Mouse (Mus musculus) frontal cortex, postnatal 25 days (tissue): ENCODE results near the gene Polr2c.

ENCODE experiments used
- DNase-seq, 2 experiments: peaks; one replicate each; pipeline ENCODE4 v3.0.0; 2022; ENCODE audit warnings: low spot score in 2 of 2

Gene Polr2c

DNA sequence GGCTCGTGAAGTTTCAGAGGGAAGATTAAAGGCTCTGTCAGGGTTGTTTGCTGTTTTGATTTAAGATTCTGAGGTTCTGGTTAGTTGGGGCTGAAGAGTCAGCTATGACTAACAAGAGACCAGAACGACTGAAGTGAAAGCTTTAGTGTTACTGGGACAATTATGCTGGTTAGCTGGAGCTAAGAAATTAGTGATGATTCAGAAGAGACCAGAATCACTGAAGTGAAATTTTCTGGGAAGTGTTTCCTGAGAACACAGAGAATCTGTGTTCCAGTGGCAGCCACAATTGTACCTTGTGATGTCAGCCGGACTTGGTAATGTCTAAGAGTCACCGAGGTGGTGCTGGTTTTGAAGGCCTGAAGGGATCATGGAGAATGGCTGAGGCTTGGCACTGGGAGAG, 23.5 kb downstream of the Polr2c start:
- no peak for DNase-seq

DNA sequence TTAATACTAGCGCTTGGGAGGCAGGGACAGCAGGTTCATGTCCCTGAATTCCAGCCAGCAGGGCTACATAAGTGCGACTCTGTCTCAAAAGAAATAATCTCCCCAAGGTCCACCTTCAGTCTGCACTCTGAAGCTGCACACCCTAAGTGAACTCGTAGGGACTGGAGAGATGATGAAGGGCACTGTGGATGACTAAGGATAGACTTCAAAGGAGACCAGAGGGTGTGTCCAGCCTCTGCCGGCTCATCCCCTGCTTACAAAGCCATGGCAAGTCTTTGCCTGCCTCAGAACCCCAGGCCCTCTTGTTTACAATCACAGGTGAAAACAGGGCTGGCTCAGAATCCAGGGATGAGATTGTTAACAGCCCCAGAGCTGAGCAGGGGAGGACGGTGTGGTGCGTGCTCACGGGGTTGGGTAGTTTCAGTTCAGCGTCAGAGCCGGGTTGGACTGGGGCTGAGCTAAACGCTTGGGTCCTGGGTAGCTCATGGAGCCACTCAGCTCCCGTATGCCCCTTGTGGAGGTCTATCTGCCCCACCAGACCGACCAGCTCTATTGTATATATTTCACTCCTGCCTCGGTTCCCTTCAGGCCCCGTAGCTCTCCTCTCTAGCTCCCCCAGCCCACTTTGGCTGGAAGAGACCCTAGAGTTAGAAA, 31.3 kb downstream of the Polr2c start:
- no peak for DNase-seq

DNA sequence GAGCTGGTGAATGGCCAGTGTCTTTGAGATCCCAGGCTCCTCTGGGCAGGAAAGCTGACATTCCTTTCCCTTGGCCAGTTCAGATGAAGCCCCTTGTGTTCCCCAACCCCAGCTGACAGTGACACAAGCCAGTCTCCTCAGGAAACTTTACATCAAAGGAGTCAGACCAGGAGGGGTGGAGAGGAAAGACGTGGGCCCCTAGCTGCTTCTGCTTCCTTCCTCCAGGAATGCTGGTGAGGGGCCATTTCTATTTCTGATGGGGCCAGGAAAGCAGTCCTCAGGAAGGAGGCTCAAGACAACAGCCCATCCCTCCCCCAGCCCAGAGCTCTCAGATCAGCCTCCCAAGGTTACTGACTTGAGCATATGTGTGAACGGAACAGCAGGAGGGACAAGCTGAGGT, 35.7 kb downstream of the Polr2c start:
- no peak for DNase-seq

DNA sequence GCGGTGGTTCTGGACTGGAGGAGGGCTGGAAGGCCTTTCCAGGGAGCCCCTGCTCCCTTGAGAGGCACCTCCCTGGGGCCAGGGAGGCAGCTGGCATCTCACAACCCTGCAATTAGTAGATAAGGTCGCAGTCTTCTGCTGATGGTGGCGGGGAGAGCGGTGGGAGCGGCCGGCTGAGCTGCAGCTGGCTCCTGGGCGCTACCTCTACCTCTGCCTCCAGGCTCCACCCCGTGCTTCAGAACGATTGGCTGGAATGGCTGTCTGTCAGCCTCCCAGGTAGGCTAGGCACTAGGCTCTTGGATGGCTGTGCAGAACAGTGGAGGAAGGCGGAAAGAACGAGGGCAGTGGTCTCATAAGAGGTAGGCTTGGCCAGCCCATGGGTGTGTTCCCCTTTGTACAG, 42.0 kb downstream of the Polr2c start:
- no peak for DNase-seq

DNA sequence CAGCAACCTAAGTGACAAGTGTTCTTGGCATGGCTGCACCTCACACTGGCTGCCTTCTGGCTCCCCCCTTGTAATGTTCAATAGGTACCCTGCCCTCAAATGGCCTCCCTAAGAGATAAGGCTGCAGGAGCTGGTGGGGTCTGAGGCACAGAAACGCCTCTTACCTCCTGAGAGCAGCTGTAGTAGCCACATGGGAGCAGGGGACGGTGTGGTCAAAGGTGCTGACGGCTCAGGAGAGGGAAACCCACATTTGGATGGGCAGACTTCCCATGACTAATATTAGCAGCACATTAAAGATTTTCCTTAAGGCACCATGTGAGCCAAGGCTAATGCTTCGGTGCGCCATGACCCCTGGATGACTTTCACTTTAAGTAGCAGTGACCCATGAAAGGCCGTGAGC, 43.4 kb downstream of the Polr2c start:
- no peak for DNase-seq

DNA sequence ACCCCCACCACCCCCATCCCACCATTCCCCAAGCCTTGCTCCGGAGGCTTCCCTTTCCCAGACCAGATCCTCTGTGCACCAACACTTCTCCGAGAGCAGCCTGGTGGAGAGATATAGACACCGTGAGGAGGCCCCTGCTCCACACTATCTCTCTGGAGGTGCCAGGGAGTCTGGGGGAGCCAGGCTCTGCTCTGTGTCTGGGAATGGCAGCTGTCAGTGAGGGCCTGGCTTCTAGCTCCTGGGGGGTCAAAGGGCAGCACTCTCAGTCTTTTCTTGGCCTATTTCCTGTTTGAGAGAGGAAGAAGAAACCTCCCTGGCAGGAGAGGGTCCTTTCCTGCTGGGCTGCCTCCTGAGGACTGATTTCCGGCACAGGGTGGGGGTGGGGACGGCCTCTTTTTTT, 43.8 kb downstream of the Polr2c start:
- no peak for DNase-seq

DNA sequence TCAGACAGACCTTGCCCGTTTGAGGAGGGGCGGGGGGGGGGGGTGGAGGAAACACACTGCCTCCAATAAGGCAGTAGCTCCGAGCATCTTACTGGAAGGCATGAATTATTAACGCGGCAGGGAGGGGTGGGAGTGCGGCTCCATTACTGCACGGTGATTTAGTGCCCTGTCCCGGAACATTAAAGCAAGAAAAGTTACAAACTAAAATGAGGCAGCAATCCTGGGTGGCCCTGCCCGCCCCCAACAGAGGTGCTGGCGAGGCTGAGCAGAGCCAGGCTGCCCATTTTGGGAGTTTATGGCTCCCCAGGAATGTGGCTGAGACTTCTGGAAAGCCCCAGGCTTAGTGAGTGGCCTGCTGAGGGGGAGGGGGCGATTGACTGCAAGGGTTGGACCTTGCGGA, 46.5 kb downstream of the Polr2c start:
- DNase-seq, result no peak

DNA sequence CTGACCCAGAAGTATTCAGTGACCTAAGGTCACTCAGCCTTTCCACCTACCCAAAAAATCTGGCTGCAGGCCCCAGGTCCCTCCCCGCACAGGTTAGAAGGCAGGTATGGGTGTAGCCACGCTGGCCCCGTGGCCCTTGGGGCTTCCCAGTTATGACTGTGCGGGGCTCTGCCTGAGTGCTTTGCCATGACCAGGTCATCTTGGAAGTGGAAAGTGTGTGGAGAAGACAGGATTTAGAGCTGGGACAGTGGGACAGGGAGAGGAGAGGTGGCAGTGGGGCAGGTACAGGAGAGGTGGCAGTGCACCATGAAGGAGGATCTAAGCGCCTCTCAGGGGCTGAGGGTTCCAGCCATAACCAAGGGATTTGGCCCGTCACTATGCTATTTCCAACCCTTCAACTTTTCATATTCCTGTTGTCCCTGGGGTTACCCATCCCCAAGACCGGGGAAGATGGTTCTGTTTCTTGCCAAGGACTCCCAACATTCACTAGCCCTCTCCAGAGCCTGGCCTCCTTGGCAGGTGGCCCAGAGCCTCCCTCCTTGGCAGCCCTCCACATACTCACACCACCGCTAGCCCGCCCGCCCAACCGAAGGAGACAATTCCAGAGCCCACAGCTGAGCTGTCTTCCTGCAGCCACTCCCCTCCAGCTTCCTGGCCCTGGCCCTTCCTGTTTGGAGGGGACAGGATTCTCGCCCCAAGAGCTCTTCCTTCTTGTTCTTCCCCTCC, 47.4 kb downstream of the Polr2c start:
- peak in 1 of 2 experiments; percentile 52 for DNase-seq

DNA sequence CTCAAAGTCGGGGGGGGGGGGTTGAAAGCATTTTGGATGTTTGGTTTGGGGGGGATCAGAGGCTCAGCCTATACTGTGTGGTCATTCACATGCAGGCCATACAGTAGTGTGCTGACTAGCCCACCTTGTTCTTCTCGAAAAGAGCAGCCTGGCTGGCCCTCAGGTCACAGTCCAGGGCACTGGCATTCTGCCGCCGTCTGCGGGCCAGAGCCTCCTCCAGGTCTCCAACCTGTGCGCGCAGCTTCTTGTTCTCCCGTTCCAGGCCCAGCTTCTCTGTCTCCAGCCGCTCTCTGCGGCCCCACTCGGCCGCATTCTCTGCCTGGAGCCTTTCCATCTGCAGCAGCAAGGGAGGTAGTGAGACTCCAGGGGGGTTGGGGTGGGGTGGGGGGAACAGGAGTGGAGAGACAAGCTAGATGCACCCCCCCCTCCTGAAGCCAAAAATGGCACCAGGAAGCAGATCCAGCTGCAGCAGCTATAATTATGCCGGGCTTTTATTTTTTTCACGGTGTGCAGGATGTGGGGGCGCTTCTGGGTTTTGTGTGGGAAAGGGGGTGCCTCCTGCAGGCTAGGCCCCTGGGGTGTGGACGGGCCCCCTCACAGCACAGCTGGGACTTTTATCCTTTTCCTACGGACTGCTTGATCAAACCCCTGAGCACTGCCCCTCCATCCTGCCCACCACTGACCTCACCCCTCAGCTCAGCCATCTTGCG, 50.5 kb downstream of the Polr2c start:
- no peak for DNase-seq

DNA sequence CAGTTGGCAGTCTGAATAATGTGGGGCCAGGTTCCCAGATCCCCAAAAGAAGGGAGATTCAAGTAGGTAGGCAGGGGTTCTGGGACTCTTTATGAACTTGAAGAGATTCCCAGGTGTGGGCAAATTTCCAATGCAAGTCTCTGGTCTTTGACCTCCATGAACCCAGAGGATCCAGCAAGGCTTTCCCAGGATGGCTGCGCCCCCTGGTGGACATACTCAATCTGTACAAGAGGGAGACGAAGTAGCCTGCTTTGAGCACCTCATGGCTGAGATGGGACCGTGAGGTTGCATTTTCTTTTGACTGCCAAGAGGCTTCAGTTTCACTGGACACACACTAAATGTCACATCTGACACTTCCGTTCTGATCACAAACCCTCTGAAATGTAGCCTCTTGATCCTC, 51.6 kb downstream of the Polr2c start:
- DNase-seq, result peak; percentile 44 to 72

DNA sequence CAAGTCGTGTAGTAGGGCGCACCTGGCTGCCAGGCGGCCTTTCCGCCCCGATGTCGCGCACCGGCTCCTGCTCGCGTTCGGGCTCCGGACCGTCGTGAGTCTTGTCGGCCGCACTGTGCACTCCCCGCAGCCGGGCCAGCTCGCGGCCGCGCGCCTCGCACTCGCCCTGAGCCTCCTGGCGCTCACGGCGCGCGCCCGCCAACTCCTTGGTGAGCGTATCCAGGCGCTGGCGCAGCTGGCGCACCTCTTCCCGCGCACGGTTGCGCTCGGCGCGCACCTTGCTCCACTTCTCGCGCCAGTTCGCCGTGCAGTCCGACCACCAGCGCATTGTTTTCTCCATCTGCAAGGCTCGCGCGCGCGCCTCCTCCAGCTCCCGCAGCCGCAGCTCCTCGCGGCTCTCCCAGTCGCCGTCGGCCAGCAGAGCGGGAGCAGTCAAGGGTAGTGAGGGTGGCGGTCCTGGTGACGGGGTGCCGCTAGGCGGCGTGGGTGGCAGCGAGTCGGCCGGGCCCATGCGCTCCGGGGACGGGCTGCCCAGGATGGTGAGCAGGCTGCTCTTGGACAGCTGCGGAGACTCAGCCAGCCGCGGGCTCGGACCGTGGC, 55.9 kb downstream of the Polr2c start:
- peak in 1 of 2 experiments; percentile 34 for DNase-seq

DNA sequence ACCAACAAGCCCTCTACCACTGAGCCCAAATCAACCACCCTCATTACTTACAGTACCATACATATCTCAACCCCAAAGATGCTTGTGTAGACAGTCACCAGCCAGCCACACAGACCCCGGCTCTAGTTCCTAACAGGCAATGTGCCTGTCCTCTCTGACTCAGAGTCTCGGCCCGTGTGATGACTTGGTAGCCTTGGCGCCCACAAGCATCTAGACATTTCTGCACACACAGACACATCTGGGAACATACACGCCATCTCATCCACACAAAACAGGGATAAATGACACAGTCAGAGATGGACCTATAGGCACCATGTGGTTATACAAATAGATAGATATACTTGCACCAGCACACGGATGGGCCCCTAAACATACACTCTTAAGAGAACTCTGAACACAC, 57.0 kb downstream of the Polr2c start:
- DNase-seq, result no peak

DNA sequence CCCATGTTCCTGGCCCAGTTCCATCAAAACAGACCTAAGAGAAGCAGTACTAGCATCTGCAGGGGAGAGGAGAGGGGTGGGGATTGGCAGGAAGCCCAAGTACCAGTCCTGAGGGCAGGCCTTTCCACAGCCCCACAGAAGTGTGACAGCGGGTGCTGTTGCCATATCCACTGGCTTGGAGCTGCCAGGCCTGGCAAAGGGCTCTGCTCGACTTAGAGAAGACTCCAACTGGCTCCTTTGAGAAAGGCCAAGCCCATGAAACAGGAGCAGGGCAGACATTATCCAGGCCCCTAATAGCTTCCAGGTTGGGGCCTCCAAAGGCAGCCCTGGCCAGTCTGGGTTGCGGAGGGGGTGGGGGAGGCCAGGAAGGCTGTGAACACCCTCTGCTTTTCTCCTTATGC, 57.5 kb downstream of the Polr2c start:
- no peak for DNase-seq

DNA sequence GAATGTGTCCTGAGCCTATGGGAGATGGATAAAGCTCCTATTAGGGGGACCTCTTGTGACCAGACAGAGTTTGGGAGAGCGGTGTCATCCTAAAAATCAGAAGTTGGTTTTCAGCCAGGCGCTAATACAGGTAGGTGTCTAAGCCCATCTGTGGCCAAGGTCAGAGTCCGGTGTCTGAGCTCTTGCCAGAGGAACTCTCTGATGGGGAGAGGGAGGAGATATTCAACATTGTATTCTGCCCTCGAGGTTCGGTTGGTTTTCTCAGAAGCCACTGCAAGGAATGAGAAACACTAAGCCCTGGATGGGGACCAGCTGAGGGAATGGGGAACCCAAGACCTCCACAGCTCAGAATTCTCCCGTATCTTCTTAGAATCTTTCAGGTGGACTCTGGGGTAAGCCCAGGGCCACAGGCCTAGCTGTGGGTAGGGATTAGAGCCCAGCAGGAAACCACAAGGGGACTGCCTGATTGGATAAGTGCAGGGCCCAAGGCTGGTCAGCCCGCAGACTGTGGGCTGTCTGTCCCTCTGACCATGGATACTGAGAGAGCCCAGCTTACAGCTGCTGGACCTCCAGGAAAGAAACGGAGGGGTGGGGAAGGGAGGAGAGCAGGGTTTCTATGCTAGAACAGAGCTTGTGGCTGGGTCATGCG, 59.2 kb downstream of the Polr2c start:
- DNase-seq, result no peak

DNA sequence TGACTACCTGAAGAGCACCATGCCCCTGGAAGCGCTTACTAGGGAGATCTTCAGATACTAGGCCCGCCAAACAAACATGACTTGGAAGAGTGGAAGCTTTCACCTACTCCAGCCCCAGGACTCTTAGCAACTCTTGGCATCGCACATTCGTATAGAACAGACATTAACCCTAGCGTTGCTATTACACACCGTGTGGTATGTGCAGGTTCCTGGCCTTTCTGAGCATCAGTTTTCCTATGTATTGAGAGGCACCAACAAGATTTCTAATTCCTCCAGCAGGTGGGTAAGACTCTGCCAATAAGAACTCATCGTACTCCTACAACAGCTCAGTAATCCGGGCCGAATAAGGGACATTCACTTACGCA, 59.7 kb downstream of the Polr2c start:
- no peak for DNase-seq

DNA sequence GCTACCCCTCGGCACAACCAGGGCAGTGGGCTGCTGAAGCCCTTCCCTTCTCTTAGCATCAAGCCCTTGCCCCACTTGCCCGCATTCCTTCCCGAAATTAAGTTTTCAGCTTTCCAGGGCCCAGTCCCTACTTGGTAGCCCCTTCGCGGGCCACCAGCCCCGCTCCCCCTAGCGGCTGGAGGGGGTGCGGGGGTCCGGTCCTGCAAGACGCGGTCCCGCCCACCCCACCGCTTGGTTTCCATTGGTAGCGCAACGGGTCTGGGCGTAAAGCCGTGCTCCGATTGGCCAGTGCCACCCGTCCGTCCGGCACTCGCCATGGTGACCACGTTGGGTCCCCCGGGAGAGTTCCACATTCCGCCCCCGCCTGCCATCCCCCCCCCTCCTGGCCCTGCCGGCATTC, 60.1 kb downstream of the Polr2c start:
- DNase-seq, result peak; percentile 44 to 52

DNA sequence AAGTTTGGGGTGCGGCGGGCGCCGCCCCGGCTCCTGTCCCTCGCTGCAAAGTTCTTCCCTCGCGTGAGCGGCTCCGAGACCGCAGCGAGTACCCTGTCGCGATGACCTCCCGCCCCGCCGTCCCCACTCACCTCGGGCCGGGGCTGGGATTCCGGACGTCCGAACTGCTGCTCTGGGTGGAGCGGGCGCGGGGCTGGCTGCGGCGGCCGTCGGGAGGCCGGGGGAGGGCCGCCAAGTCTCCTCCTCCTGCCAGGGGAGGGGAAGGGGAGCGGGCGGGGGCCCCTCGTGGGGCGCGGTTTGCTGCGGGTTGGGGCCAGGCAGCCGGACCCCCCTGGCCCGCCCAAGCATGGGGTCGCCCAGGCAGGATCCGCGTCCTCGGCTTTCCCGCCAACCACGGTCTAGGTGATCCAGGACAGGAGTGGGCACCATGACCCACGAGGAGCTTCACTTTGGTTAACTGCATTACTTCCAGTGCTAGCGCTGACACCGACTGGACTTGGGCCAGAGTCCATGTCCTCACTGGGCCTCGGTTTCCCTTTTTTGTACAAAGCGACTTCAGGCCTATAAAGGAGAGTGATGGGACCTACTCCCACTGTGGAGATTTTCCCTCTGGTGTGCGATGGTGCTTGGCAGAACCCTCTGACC, 60.7 kb downstream of the Polr2c start, which contains the start of gene Ccdc102a:
Ccdc102a (minus strand) TSS at position 248 of the 645 bp plus-strand sequence.
- DNase-seq, result no peak

DNA sequence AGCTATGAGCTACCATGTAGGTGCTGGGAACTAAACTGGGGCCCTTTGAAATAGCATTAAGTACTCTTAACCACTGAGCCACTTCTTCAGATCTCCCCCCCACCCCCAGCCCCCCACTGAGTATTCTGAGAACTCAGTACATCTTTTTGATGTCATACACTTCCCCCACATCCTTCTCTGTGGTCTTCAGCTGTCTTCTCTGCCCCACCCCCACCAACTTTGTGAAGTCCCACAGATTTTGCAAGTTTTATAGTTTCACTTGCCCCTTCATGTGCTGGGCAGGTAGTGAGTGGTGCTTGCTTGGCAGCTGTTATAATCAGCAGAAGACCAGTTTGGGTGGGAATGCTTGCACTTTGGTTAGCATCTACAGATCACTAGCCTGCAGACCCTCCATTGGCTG, 62.0 kb downstream of the Polr2c start:
- DNase-seq, result no peak

DNA sequence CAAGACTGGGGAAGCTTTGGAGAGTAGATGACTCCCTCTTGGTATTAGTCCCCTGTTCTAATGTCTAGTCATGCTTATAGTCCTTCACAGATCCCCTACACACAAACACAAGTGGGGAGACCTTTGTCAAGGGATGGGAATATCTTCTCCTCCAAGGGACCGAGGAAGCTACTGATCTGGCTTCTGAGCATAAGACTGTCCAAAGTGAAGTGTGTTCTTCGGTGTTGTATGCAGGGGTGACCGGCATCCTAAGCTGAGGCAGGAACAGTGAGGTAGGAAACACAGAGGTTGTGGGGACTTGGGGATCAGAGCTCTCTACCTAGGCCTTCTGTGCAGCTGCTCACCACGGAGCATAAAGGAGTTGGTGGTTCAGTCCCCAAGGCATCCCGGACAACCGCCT, 64.9 kb downstream of the Polr2c start:
- no peak for DNase-seq

DNA sequence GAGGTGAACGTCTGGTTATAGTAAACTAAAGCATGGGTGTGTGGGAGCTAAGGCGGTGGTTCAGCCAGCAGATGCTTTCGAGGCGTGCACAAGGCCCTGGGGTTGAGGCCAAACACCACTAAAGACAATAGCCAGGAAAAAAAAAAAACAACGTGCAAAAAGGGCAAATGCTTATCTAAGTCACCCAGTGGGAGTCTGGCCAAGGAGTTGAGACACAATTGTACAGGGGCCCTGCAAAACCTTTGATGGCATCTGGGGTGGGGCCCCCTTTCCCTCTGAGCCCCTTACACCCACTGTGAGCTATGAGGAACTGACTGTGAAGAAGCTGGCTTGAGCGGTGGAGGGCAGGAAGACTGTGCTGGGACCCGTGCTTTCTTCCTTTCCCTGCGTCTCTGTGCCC, 65.4 kb downstream of the Polr2c start:
- DNase-seq, result no peak
